Mouse (Mus musculus): ENCODE measurements around the gene Xrcc3. TPM values are rescaled to one million over a fixed set of nuclear protein-coding genes. Genes with fewer than 3 reads are reported as not detected.

Xrcc3 gene
- 4.5 TPM for polyA plus RNA-seq (2017; shearing (Covaris generic))

DNA sequence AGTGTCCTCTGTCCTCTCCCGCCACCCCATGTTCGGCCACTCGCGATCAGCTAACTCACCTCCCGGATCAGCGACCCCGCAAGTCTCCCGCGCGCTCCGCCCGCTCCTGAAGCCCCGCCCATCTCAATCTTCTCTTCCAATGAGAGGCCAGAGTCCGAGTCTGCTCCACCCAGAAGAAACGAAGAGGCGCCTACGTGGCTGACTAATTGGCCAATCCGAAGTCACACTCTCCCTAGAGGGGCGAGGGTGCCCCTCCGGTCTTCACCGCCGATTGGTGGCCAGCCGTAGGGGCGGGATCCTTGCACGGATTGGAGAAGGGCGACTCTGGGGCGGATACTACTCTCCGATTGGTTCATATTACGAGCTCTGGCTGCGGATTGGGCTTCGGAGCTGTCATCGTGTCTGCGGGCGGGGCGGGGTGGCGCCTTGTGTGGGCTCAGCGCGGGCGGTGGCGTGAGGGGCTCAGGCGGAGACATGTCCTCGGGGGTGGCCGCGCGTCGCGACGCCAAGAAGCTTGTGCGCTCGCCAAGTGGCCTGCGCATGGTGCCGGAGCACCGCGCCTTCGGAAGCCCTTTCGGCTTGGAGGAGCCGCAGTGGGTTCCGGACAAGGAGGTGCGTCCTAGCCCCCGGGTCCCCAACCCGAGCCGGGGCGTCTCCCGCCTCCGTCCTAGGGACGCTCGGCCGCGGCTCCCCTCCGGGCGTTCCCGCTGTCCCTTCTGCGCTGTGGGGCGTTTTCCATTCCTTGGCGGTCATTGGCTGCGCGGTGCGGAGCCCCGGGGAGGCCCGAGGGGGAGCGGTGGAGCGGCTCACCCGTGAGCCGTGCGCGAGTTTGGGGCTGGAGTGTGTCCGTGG, at the start of gene Xrcc3, which contains the start of gene Zfyve21:
Gene Xrcc3 (minus strand): TSS at position 108 of the 852 bp plus-strand sequence.
Gene Zfyve21 (plus strand): TSS at position 405 of the 852 bp plus-strand sequence.

DNA sequence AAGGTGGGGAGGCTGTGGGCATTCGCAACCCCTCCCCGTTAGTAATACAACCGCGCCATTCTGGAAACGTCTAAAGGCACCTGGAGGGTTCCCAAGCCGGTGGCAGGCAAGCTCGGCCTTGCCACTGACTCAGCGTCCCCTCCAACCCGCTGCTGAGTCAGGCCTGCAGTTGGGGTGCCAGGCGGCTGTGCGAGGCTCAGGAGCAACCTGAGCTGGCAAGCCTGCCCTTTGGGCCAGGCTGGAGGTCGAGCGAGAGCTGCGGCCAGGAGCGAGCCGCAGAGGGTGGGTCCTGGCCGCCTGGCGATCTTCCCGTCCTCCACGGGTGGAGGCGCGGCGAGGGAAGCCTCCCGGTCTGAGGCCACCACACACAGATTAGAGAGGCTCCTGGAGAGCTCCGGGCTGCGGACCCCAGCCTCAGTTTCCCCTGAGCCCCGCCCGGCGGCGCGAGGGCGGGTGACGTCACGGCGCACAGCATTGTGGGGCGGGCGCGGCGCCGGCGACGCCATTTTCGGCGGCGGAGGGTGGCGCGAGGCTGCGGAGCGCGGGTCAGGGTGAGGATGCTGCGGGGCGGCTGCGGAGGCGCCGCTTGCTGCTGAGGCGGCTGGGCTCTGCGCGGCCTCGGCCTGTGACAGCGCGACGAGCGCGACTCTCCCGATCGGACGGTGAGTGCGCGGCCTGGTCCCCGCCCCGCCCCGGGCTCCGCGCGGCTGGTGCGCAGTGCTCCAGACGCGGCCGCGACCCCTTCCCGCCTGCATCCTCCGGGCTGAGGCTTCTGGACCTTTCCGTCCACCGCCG, 55.1 kb downstream of the Xrcc3 start, which contains the start of gene Klc1:
Gene Klc1 (plus strand): TSS at position 469 of the 795 bp plus-strand sequence.

Other genes starting within 250 kb of the Xrcc3 start
- 13.5 TPM for gene Mark3, start 239.3 kb downstream of the Xrcc3 start, polyA plus RNA-seq (2017; shearing (Covaris generic))
- 40.5 TPM for gene Ckb, start 141.5 kb downstream of the Xrcc3 start, polyA plus RNA-seq (2017; shearing (Covaris generic))
- gene Trmt61a, start 135.8 kb downstream of the Xrcc3 start, polyA plus RNA-seq (2017; shearing (Covaris generic)) = 20.0 TPM
- 36.4 TPM for gene Bag5, start 100.6 kb downstream of the Xrcc3 start, polyA plus RNA-seq (2017; shearing (Covaris generic))
- gene Apopt1, start 100.6 kb downstream of the Xrcc3 start, polyA plus RNA-seq (2017; shearing (Covaris generic)) = 51.3 TPM
- 19.3 TPM for gene Klc1, start 55.0 kb downstream of the Xrcc3 start, polyA plus RNA-seq (2017; shearing (Covaris generic))
- 10.0 TPM for gene Zfyve21, start 297 bp upstream of the Xrcc3 start, polyA plus RNA-seq (2017; shearing (Covaris generic))
- 4.6 TPM for gene Ppp1r13b, start 94.2 kb upstream of the Xrcc3 start, polyA plus RNA-seq (2017; shearing (Covaris generic))
- 242 TPM for gene Atp5mpl, start 153.1 kb upstream of the Xrcc3 start, polyA plus RNA-seq (2017; shearing (Covaris generic))
- gene Tdrd9, start 157.7 kb upstream of the Xrcc3 start, polyA plus RNA-seq (2017; shearing (Covaris generic)) = not detected
- gene Rd3l, start 167.4 kb upstream of the Xrcc3 start, polyA plus RNA-seq (2017; shearing (Covaris generic)) = not detected